In genomic region chr6:112119180-112119579, GRCm38 (mm10) we compare ENCODE assay signal across 15 mouse cellular contexts.
A peak's percentile ranks its signal among the peaks of the same experiment; 100 is the strongest.
DNase-seq lines count a peak whose midpoint lies in the region; ATAC-seq and TF ChIP-seq lines count a peak whose summit lies in the region.
"Had no signal": no experiment of that assay in that cellular context is flagged by ENCODE, and none has a peak within 500 bp of the region (broad histone marks: within the 10 kb centered on the region; RNA-seq: fewer than 3 reads in every experiment).

No protein-coding gene starts in this region.

- WGBS in forebrain, embryonic 11.5 days = 49% methylated on average over 2 of the region's 2 CpGs
- 30% methylated on average over 2 of the region's 2 CpGs for WGBS in forebrain, embryonic 12.5 days
- 36% methylated on average over 2 of the region's 2 CpGs for WGBS in embryonic facial prominence, embryonic 11.5 days

- H3K27me3 ChIP-seq in forebrain, embryonic 11.5 days (ENCODE audit: control insufficient read depth, insufficient read depth, low read length) = no peaks in the 10 kb centered on the region
- no peaks in the 10 kb centered on the region for H3K27me3 ChIP-seq in forebrain, embryonic 12.5 days
- no peaks in the 10 kb centered on the region for H3K27me3 ChIP-seq in MEL (ENCODE audit: control insufficient read depth in 1 of 2, insufficient read depth in 2 of 2, low read length in 2 of 2)
- no peaks in the 10 kb centered on the region for H3K27me3 ChIP-seq in embryonic facial prominence, embryonic 11.5 days (ENCODE audit: control insufficient read depth, insufficient read depth, low read length)
- H3K27me3 ChIP-seq: kidney, embryonic 15.5 days; limb, embryonic 13.5 days had no signal

- H3K36me3 ChIP-seq in forebrain, embryonic 11.5 days (ENCODE audit: control insufficient read depth, insufficient read depth, low read length) = no peaks in the 10 kb centered on the region
- H3K36me3 ChIP-seq in forebrain, embryonic 12.5 days (replicated peaks) = no peaks in the 10 kb centered on the region
- no peaks in the 10 kb centered on the region for H3K36me3 ChIP-seq in MEL (ENCODE audit: control insufficient read depth in 1 of 2, insufficient read depth in 2 of 2, low read length in 2 of 2)
- no peaks in the 10 kb centered on the region for H3K36me3 ChIP-seq in embryonic facial prominence, embryonic 11.5 days (replicated peaks; ENCODE audit: control insufficient read depth, insufficient read depth, low read depth, low read length)
- H3K36me3 ChIP-seq: kidney, embryonic 15.5 days; limb, embryonic 13.5 days had no signal

- peak; percentile 50 for DNase-seq in forebrain, embryonic 11.5 days (ENCODE audit: low spot score)
- DNase-seq in layer of hippocampus, adult 2 months (ENCODE audit: low spot score in 2 of 2) = no peak
- no peak for DNase-seq in layer of hippocampus, postnatal 10 days (ENCODE audit: low spot score in 2 of 2)
- DNase-seq in MEL (ENCODE audit: low read depth, low spot score) = peak; percentile 5
- peak; percentile 22 for DNase-seq in embryonic facial prominence, embryonic 11.5 days (ENCODE audit: low spot score)
- DNase-seq in left cerebral cortex, postnatal 10 days (ENCODE audit: extremely low spot score in 1 of 2, low spot score in 2 of 2) = no peak
- no peak for DNase-seq in adrenal gland, adult 18-20 months (ENCODE audit: low spot score in 2 of 2)
- DNase-seq: adrenal gland, adult 8-10 months; gastrocnemius, postnatal 36 days; lung, postnatal 4 days had no signal

- TF ChIP-seq POLR2A in MEL (IDR thresholded peaks at IDR 0.05; ENCODE audit: control insufficient read depth in 1 of 2, insufficient read depth in 1 of 2, low read depth in 1 of 2, low read length in 2 of 2, poor library complexity in 1 of 2) = no peak

- no peak overlapping the region for H3K9ac ChIP-seq in forebrain, embryonic 11.5 days (ENCODE audit: low read length)
- no peak overlapping the region for H3K9ac ChIP-seq in forebrain, embryonic 12.5 days
- H3K9ac ChIP-seq in MEL (ENCODE audit: control insufficient read depth, low read depth, low read length, poor library complexity, severe bottlenecking) = no peak overlapping the region
- no peak overlapping the region for H3K9ac ChIP-seq in embryonic facial prominence, embryonic 11.5 days (replicated peaks; ENCODE audit: low read length)
- H3K9ac ChIP-seq: hindbrain, embryonic 14.5 days; kidney, embryonic 15.5 days; limb, embryonic 13.5 days had no signal

- TF ChIP-seq RAD21 in MEL (IDR thresholded peaks at IDR 0.05; ENCODE audit: low read depth, low read length) = no peak

- H3K4me1 ChIP-seq in forebrain, embryonic 11.5 days (replicated peaks; ENCODE audit: control insufficient read depth, insufficient read depth, low read length) = no peaks in the 10 kb centered on the region
- H3K4me1 ChIP-seq in forebrain, embryonic 12.5 days = no peaks in the 10 kb centered on the region
- H3K4me1 ChIP-seq in MEL (ENCODE audit: control insufficient read depth in 1 of 2, insufficient read depth in 2 of 2, low read length in 2 of 2) = no peaks in the 10 kb centered on the region
- H3K4me1 ChIP-seq in embryonic facial prominence, embryonic 11.5 days (ENCODE audit: control insufficient read depth, insufficient read depth, low read length) = no peaks in the 10 kb centered on the region
- H3K4me1 ChIP-seq: kidney, embryonic 15.5 days; limb, embryonic 13.5 days had no signal

- no peaks in the 10 kb centered on the region for H3K9me3 ChIP-seq in forebrain, embryonic 11.5 days (ENCODE audit: control insufficient read depth, low read length)
- H3K9me3 ChIP-seq in forebrain, embryonic 12.5 days = no peaks in the 10 kb centered on the region
- H3K9me3 ChIP-seq in MEL (replicated peaks; ENCODE audit: insufficient read depth, low read length) = no peaks in the 10 kb centered on the region
- no peaks in the 10 kb centered on the region for H3K9me3 ChIP-seq in embryonic facial prominence, embryonic 11.5 days (replicated peaks; ENCODE audit: control insufficient read depth, low read length)
- H3K9me3 ChIP-seq: kidney, embryonic 15.5 days; limb, embryonic 13.5 days had no signal

- no peak for ATAC-seq in forebrain, embryonic 11.5 days (replicated peaks; ENCODE audit: low FRiP score)
- ATAC-seq in forebrain, embryonic 12.5 days (ENCODE audit: low FRiP score) = no peak
- no peak for ATAC-seq in embryonic facial prominence, embryonic 11.5 days (replicated peaks; ENCODE audit: insufficient number of reproducible peaks, low FRiP score, low TSS enrichment, low read depth)
- ATAC-seq: midbrain, embryonic 16.5 days had no signal

- H3K4me2 ChIP-seq in forebrain, embryonic 11.5 days (ENCODE audit: low read depth, low read length, severe bottlenecking) = no peak overlapping the region
- H3K4me2 ChIP-seq in forebrain, embryonic 12.5 days = no peak overlapping the region
- H3K4me2 ChIP-seq in embryonic facial prominence, embryonic 11.5 days (ENCODE audit: low read depth, low read length) = no peak overlapping the region
- H3K4me2 ChIP-seq: hindbrain, embryonic 14.5 days; kidney, embryonic 15.5 days; limb, embryonic 13.5 days had no signal

- no peak for TF ChIP-seq EP300 in MEL (IDR thresholded peaks at IDR 0.05; ENCODE audit: low read depth in 1 of 2, low read length in 2 of 2)

- no peak overlapping the region for H3K27ac ChIP-seq in forebrain, embryonic 11.5 days (ENCODE audit: low read depth, low read length)
- H3K27ac ChIP-seq in forebrain, embryonic 12.5 days = no peak overlapping the region
- no peak overlapping the region for H3K27ac ChIP-seq in layer of hippocampus, adult 2 months
- H3K27ac ChIP-seq in MEL (ENCODE audit: control insufficient read depth, low read depth, low read length) = no peak overlapping the region
- no peak overlapping the region for H3K27ac ChIP-seq in embryonic facial prominence, embryonic 11.5 days (replicated peaks; ENCODE audit: low read depth, low read length)
- H3K27ac ChIP-seq: hindbrain, embryonic 14.5 days; kidney, embryonic 15.5 days; limb, embryonic 13.5 days had no signal

- peak; percentile 53 for TF ChIP-seq CTCF in layer of hippocampus, adult 2 months (conservative IDR thresholded peaks at IDR 0.05)
- TF ChIP-seq CTCF in MEL (IDR thresholded peaks at IDR 0.05 in 2 of 3, conservative IDR thresholded peaks at IDR 0.05 in 1 of 3; ENCODE audit: control insufficient read depth in 1 of 3, insufficient read depth in 1 of 3, low read depth in 2 of 3, low read length in 3 of 3, poor library complexity in 1 of 3, severe bottlenecking in 1 of 3) = no peak; a peak in 1 of 6 replicates

- no peaks in the 10 kb centered on the region for H3K79me2 ChIP-seq in MEL (ENCODE audit: control insufficient read depth, insufficient read depth, low read length, poor library complexity)

- H3K4me3 ChIP-seq in forebrain, embryonic 11.5 days (ENCODE audit: low read depth, low read length) = no peak overlapping the region
- no peak overlapping the region for H3K4me3 ChIP-seq in forebrain, embryonic 12.5 days (replicated peaks)
- no peak overlapping the region for H3K4me3 ChIP-seq in layer of hippocampus, adult 2 months
- no peak overlapping the region for H3K4me3 ChIP-seq in MEL (ENCODE audit: control insufficient read depth in 1 of 2, insufficient read depth in 1 of 2, low read depth in 2 of 2, low read length in 2 of 2)
- no peak overlapping the region for H3K4me3 ChIP-seq in embryonic facial prominence, embryonic 11.5 days (ENCODE audit: low read depth, low read length)
- H3K4me3 ChIP-seq: kidney, embryonic 15.5 days; limb, embryonic 13.5 days had no signal

- intact Hi-C loops in left cerebral cortex, postnatal 10 days (cut with DNase I) = no loop called here

TF ChIP-seq in MEL, 35 proteins besides CTCF, POLR2A, EP300 and RAD21:
- no peak for TF ChIP-seq CHD1 (IDR thresholded peaks at IDR 0.05; ENCODE audit: low read depth, low read length)
- no peak for TF ChIP-seq ZC3H11A (IDR thresholded peaks at IDR 0.05; ENCODE audit: low read depth, low read length)
- no peak for TF ChIP-seq KAT2A (conservative IDR thresholded peaks at IDR 0.05; ENCODE audit: low read depth, low read length)
- no peak for TF ChIP-seq HCFC1 (IDR thresholded peaks at IDR 0.05; ENCODE audit: low read depth, low read length)
- TF ChIP-seq MAZ (IDR thresholded peaks at IDR 0.05; ENCODE audit: low read depth, low read length) = no peak
- TF ChIP-seq BHLHE40 (IDR thresholded peaks at IDR 0.05; ENCODE audit: borderline replicate concordance, low read depth, low read length) = no peak
- TF ChIP-seq SMC3 (IDR thresholded peaks at IDR 0.05; ENCODE audit: low read depth, low read length) = no peak

Comparison
In these comparisons a context has a peak if more than half of its experiments do, and no peak if none do; other contexts are left out.
1. DNase-seq: peak in forebrain, embryonic 11.5 days (single experiment), MEL (single experiment) and embryonic facial prominence, embryonic 11.5 days (single experiment); none in layer of hippocampus, adult 2 months (0 of 2), layer of hippocampus, postnatal 10 days (0 of 2), left cerebral cortex, postnatal 10 days (0 of 2) and adrenal gland, adult 18-20 months (0 of 2).